ENCODE assay signal across 8 mouse cellular contexts in genomic region chr17:28008565-28008981, GRCm38 (mm10).
DNase-seq lines count a peak whose midpoint lies in the region; ATAC-seq lines count a peak whose summit lies in the region.

No protein-coding gene starts in this region.

- H3K4me1 ChIP-seq in midbrain, embryonic 10.5 days, result peaks cover 44% of the 10 kb centered on the region
- H3K4me1 ChIP-seq in midbrain, embryonic 15.5 days, result peaks cover 34% of the 10 kb centered on the region
- H3K4me1 ChIP-seq in heart, embryonic 10.5 days, result peaks cover 70% of the 10 kb centered on the region
- H3K4me1 ChIP-seq in intestine, embryonic 14.5 days (replicated peaks; ENCODE audit: control insufficient read depth, insufficient read depth, low read length), result peaks cover 61% of the 10 kb centered on the region
- H3K4me1 ChIP-seq in neural tube, embryonic 15.5 days, result peaks cover 68% of the 10 kb centered on the region

- H3K4me2 ChIP-seq in midbrain, embryonic 15.5 days, result no peak overlapping the region
- peak overlapping the region; percentile 53 for H3K4me2 ChIP-seq in intestine, embryonic 14.5 days (ENCODE audit: low read length)
- H3K4me2 ChIP-seq in neural tube, embryonic 15.5 days, result peak overlapping the region; percentile 45

- DNase-seq in midbrain, embryonic 10.5 days (ENCODE audit: low spot score), result no peak
- no peak for DNase-seq in heart, embryonic 10.5 days (ENCODE audit: low spot score)
- peak; percentile 62 for DNase-seq in intestine, embryonic 14.5 days (ENCODE audit: low spot score)
- DNase-seq in retina, postnatal 1 day, result no peak

- peaks cover 15% of the 10 kb centered on the region for H3K36me3 ChIP-seq in midbrain, embryonic 10.5 days
- no peaks in the 10 kb centered on the region for H3K36me3 ChIP-seq in midbrain, embryonic 15.5 days (replicated peaks)
- H3K36me3 ChIP-seq in heart, embryonic 10.5 days, result peaks cover 9% of the 10 kb centered on the region; the same call in 1 of the 2 replicates
- H3K36me3 ChIP-seq in intestine, embryonic 14.5 days (ENCODE audit: control insufficient read depth, insufficient read depth, low read length), result no peaks in the 10 kb centered on the region
- H3K36me3 ChIP-seq in neural tube, embryonic 15.5 days, result no peaks in the 10 kb centered on the region

- peak overlapping the region; percentile 27; the same call in 1 of the 2 replicates for H3K4me3 ChIP-seq in midbrain, embryonic 10.5 days
- no peak overlapping the region for H3K4me3 ChIP-seq in midbrain, embryonic 15.5 days
- H3K4me3 ChIP-seq in heart, embryonic 10.5 days, result peak overlapping the region; percentile 44; the same call in 1 of the 2 replicates
- H3K4me3 ChIP-seq in intestine, embryonic 14.5 days (ENCODE audit: low read depth, low read length), result peak overlapping the region; percentile 23
- H3K4me3 ChIP-seq in neural tube, embryonic 15.5 days (replicated peaks), result 0 out of 2 replicates have a peak overlapping the region, but pooled peaks have one; percentile 5

- H3K27me3 ChIP-seq in midbrain, embryonic 10.5 days (ENCODE audit: low read depth, poor library complexity, severe bottlenecking), result peaks cover 10% of the 10 kb centered on the region; the same call in 1 of the 2 replicates
- H3K27me3 ChIP-seq in midbrain, embryonic 15.5 days (replicated peaks), result no peaks in the 10 kb centered on the region
- no peaks in the 10 kb centered on the region for H3K27me3 ChIP-seq in heart, embryonic 10.5 days (ENCODE audit: insufficient read depth, poor library complexity, severe bottlenecking)
- no peaks in the 10 kb centered on the region for H3K27me3 ChIP-seq in intestine, embryonic 14.5 days (replicated peaks; ENCODE audit: control insufficient read depth, insufficient read depth, low read length)
- no peaks in the 10 kb centered on the region for H3K27me3 ChIP-seq in neural tube, embryonic 15.5 days (replicated peaks)

- WGBS in midbrain, embryonic 10.5 days, result 68% methylated on average over 8 of the region's 8 CpGs
- WGBS in midbrain, embryonic 15.5 days, result 83% methylated on average over 8 of the region's 8 CpGs
- WGBS in heart, embryonic 10.5 days, result 73% methylated on average over 8 of the region's 8 CpGs
- WGBS in intestine, embryonic 14.5 days, result 58% methylated on average over 8 of the region's 8 CpGs
- 71% methylated on average over 8 of the region's 8 CpGs for WGBS in neural tube, embryonic 15.5 days

- H3K9ac ChIP-seq in midbrain, embryonic 15.5 days, result no peak overlapping the region
- peak overlapping the region; percentile 38 for H3K9ac ChIP-seq in intestine, embryonic 14.5 days (ENCODE audit: low read length)
- no peak overlapping the region for H3K9ac ChIP-seq in neural tube, embryonic 15.5 days (replicated peaks)

- peak overlapping the region; percentile 79 for H3K27ac ChIP-seq in midbrain, embryonic 10.5 days (replicated peaks)
- H3K27ac ChIP-seq in midbrain, embryonic 15.5 days, result no peak overlapping the region
- H3K27ac ChIP-seq in heart, embryonic 10.5 days, result peak overlapping the region; percentile 89
- peak overlapping the region; percentile 94 for H3K27ac ChIP-seq in intestine, embryonic 14.5 days (ENCODE audit: low read depth)
- 0 out of 2 replicates have a peak overlapping the region, but pooled peaks have one; percentile 20 for H3K27ac ChIP-seq in neural tube, embryonic 15.5 days (replicated peaks)

- ATAC-seq in midbrain, embryonic 15.5 days (replicated peaks), result no peak
- no peak for ATAC-seq in intestine, embryonic 14.5 days (replicated peaks; ENCODE audit: low FRiP score, low TSS enrichment, low read depth)
- ATAC-seq in neural tube, embryonic 15.5 days (ENCODE audit: low FRiP score), result no peak
- no peak for ATAC-seq in activated CD4-positive, CD25-positive, alpha-beta regulatory T cell, adult 4 months
- no peak for ATAC-seq in cerebellum, adult (ENCODE audit: insufficient number of reproducible peaks, low FRiP score, low TSS enrichment)

- no peaks in the 10 kb centered on the region for H3K9me3 ChIP-seq in midbrain, embryonic 10.5 days (replicated peaks)
- no peaks in the 10 kb centered on the region for H3K9me3 ChIP-seq in midbrain, embryonic 15.5 days
- H3K9me3 ChIP-seq in heart, embryonic 10.5 days, result no peaks in the 10 kb centered on the region
- H3K9me3 ChIP-seq in intestine, embryonic 14.5 days (ENCODE audit: control insufficient read depth, low read length), result no peaks in the 10 kb centered on the region
- no peaks in the 10 kb centered on the region for H3K9me3 ChIP-seq in neural tube, embryonic 15.5 days (replicated peaks)
